Mouse (Mus musculus): ENCODE results near the gene Mest. TPM values are rescaled to one million over a fixed set of nuclear protein-coding genes. Genes with fewer than 3 reads are reported as not detected.

Gene Mest
- total RNA-seq, 4 experiments from 2014 or later = 3.2 to 9.2 (median 7.6) TPM

DNA sequence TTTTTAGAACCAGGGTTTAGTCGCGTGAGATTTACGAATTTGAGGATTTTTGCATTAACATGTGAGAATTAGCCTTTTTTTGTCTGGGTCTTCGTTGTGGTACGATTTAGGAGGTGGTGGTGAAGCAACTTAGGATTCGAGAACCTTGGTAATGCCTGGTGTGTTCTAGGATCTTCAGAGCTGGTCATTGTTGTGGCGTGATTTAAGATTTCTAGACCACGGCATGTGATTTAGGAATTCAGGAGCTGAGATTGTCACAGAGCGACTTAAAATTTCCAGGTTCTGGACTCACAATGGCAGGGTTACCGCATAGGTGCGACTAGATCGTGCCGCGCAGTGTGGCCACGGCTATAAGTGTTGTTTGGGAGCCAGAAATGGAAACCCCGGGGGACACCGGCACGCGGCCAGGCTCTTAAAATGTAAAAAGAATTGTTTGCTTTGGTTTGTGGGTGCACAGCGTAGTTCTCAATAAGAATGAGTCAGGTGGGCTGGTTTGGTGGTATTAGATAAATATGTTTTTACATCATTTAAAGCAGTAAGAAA, 15.2 kb downstream of the Mest start:
- no peak for DNase-seq (ENCODE audit: low spot score)

DNA sequence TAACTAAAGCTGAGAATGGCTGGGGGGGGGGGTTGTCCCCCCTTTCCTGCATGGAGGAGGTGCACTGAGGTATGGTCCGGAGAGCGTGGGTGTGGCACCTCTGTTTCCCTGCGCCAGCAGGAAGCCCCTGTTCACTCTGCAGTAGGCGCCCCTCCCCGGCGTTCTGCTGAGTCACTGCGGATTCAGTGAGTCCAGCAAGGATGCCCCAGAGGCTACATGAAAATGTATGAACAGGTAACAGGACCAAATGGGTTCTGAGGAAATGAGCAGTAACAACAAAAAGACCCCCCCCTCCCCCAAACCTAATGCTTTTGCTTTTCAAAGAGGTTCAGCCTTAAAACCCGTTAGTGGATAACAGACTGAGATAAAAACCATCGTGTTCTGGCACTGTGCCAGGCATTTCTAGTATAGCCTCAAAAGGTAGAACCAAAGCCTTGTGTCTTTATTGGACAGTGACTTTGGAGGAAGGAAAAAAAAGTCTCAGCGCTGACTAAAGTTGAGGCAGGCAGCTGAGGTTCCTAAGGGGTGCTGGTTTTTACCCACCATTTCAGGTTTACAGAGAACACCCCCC, 15.9 kb downstream of the Mest start:
- DNase-seq (ENCODE audit: low spot score) = peak; percentile 7

DNA sequence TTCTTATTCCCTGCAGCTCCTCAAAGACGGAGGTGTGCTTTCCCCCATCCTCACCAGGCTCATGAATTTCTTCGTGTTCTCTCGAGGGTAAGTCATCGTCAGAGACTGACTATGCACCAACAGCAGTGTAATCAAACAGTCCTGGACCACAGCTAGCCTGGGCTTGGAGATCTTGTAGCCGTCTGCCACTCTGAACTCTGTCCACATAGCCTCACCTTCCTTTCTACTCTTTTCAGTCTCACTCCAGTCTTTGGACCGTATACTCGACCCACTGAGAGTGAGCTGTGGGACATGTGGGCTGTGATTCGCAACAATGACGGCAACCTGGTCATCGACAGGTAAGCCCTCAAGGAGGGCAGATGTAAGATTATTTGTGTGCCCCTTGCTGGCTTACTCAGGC, 21.5 kb downstream of the Mest start:
- no peak for DNase-seq (ENCODE audit: low spot score)

DNA sequence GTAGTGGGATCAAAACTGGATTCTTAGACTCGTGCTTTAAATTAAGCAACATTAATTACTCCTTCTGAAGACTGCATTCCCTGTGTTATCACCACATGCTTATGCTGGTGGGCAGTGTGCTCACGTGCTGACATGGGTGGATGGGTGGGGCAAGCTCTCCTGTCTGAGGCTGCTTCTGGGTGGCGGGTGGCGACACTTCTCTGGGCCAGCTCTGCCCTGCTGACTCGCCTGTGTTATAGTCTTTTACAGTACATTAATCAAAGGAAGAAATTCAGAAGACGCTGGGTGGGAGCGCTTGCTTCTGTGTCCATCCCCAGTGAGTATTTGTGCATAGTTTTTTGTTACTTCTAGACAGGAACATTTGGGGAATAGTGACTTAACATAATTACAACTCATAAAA, 22.2 kb downstream of the Mest start:
- no peak for DNase-seq (ENCODE audit: low spot score)

DNA sequence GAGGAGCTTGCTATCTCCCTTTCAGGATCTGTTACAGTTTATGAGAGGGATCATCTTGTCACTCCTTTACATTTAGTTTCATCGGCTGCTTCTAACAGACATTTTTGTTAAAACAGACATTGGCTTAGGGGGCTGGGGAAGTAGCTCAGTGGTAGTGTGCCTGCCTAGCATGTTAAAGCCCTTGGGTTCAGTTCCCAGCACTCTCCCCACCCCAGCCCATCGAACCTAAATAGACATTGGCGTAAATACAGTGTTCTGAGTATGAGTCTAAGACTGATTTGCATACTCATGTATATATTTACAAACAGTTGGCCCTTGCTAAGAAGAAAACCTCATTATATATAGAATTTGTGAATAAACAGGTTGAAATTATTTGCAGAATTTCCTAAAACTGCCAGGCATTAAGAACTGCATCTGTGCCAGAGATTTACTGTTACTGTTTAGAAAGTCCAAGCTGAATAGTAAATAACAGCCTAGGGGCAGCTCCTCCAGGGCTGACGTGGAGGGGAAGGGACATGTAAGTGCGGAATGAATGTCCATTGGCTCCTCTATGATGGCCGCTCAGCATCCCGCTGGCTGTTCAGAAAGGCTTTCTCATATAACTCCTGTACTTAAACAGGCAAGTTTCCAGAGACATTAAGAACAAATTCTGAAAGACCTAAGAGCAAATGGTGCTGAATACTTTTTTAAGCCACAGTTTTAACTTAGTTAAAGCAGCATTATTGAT, 24.4 kb downstream of the Mest start:
- DNase-seq (ENCODE audit: low spot score) = no peak

DNA sequence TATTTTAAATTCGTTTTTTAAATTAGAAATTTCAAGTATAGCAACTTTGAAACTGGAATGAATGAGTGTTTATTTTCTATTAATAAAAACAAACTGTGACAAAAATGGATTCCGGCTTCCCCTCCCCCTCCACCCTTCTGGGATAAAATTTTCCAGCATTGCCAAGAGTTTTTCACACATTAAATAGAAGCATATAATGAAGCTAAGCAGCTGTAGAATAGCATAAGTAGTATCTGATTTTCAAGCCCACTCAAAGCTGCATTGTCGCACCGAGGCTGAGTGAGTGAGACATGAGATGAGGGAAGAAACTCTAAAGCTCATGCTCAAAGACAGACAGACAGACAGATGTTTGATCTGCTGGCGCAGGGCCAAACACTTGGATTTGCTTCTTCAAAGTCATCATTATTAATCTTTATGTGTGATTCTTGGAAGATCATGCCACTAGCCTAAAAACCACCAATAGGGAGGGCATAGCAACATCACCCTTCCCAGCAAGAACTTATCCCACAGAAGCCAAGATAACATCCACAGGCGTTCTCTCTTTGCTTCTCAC, 25.1 kb downstream of the Mest start:
- no peak for DNase-seq (ENCODE audit: low spot score)

DNA sequence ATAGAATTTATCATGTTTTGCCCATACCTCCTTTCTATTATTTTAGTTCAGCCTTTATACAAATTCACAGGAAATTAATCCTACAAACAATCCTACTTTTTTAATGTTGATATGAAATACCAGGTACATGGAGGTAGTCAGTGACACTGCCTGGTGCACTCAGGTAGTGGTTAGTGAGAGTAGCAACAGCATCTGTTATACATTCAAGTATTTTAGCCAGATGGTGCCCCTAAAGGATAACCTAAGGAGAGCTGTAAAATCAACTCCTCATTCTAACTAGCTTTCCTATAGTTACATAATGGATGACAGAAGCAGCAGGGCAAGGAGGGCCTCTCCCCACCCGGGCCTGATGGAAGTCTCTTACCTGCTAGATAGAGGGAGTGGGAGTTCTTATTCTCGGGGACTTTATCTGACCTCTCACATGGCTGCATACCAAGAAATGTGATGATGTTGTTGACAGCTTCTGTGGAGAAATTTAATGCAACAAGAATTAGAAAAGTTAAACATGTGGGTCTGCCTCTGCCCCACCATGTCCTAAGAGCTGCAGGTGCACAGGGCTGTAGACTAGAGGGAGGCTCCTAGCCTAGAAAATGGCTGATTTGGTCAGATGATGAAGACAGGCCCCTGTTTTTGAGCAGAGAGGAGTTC, 25.8 kb downstream of the Mest start:
- DNase-seq (ENCODE audit: low spot score) = no peak

DNA sequence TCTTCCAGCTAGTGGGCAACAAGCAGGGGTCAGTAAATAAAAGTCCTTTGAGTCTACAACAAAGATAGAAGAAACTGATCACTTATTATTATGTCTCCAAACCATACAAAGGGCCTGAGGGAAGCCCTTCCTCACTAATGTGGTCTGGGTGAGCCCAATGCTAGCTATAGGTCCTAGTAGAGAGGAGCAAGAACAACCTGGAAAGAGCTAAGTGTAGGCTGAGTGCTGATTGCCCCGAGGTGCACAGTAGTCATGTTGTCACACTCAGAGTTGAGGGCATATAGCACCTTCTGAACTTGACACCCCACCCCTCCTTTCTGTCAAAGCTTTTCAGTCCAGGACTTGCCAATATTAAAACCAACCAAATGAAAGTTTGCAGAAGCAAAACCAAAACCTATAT, 26.5 kb downstream of the Mest start:
- DNase-seq (ENCODE audit: low spot score) = no peak

DNA sequence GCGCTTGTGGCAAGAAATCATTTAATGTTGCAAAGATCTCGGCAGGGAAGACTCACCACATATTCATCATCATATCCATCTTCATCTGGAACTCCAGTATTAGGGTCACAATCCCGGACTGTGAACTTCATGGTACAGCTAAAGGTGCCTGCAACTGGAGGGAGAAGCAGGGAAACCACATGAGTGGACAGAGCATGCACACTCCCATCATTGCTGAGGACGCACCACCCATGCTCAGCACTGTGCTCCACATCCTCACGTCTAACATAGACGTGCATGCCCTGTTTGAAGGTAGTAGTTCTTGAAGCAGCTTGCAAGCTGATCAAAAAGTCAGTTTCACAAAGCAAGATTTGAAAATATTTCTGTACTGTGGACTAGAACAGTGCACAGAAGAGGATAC, 27.1 kb downstream of the Mest start:
- DNase-seq (ENCODE audit: low spot score) = no peak

DNA sequence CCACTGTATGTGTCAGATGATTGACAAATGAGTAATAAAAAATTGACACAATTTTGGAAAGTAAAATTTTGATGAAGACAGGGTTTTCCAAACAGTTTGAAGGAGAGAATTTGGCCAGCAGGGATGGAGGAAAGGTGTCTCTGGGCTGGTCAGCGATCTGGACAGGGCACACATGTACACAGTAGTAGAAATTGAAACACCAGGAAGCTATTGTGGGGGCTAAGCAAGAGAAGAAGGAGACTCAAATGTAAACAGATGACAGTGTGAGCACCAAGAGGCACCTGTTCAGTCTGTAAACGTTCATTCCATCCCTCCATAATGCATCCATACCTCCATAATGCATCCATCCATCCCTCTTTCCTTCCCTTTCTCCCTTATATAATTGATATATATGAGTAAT, 27.9 kb downstream of the Mest start:
- DNase-seq (ENCODE audit: low spot score) = no peak

Small RNAs within 50 kb of the gene (microRNA-seq; reads per million reads assigned to microRNA genes)
- 657 reads per million, percentile 78 among the genes with 10 or more reads in this experiment for gene Mir335

Other genes with a start within 250 kb of the Mest start
- 10 to 100 TPM in 2 of 4 experiments, 1 to 10 TPM in 2; 7.3 to 12.4 (median 9.5) TPM for gene Tmem209, start 213.8 kb upstream of the Mest start, total RNA-seq (2022)
- under 1 TPM in 1 of 4 experiments, not detected in 3; 0.40 TPM for gene Ssmem1, start 213.7 kb upstream of the Mest start, total RNA-seq (2022)
- gene Cpa2, start 182.0 kb upstream of the Mest start, total RNA-seq (2022) = under 1 TPM in 1 of 4 experiments, not detected in 3; 0.31 TPM
- gene Cpa4, start 155.2 kb upstream of the Mest start, total RNA-seq (2022) = not detected
- gene Cpa5, start 112.5 kb upstream of the Mest start, total RNA-seq (2022) = not detected
- under 1 TPM in 2 of 4 experiments, not detected in 2; 0.19 to 0.20 TPM for gene Cpa1, start 84.3 kb upstream of the Mest start, total RNA-seq (2022)
- 1 to 10 TPM; 1.5 to 3.4 (median 2.1) TPM for gene Cep41, start 29.8 kb upstream of the Mest start, total RNA-seq (2022)
- 10 to 100 TPM; 38.2 to 41.3 (median 39.9) TPM for gene Copg2, start 173.2 kb downstream of the Mest start, total RNA-seq (2022)
- not detected for gene Tsga13, start 192.0 kb downstream of the Mest start, total RNA-seq (2022)
- under 1 TPM; 0.09 to 0.52 (median 0.16) TPM for gene Klf14, start 235.5 kb downstream of the Mest start, total RNA-seq (2022)

All from heart, adult 8-10 months (tissue).